Mouse (Mus musculus): ENCODE measurements around the gene Supt20. TPM values are rescaled to one million over a fixed set of nuclear protein-coding genes. Genes with fewer than 3 reads are reported as not detected.

Supt20 gene
- polyA plus RNA-seq, 1 experiment from 2014 or later = 126 TPM

- Histone ChIP-seq H3K27ac (replicated peaks; ENCODE audit: low read depth, low read length) (no peak overlapping the region), H3K36me3 (replicated peaks; ENCODE audit: control insufficient read depth, insufficient read depth, low read depth, low read length) (peaks cover 19% of the 10 kb centered on the region), H3K4me3 (ENCODE audit: low read depth, low read length) (no peak overlapping the region), H3K4me1 (ENCODE audit: control insufficient read depth, insufficient read depth, low read length) (no peaks in the 10 kb centered on the region), H3K9me3 (replicated peaks; ENCODE audit: control insufficient read depth, low read length) (no peaks in the 10 kb centered on the region), H3K4me2 (ENCODE audit: low read depth, low read length) (no peak overlapping the region), H3K9ac (replicated peaks; ENCODE audit: low read length) (no peak overlapping the region), H3K27me3 (ENCODE audit: control insufficient read depth, insufficient read depth, low read length) (no peaks in the 10 kb centered on the region)
- DNase-seq (ENCODE audit: low spot score) (peak; percentile 61), ATAC-seq (replicated peaks; ENCODE audit: insufficient number of reproducible peaks, low FRiP score, low TSS enrichment, low read depth) (no peak)
- 55% methylated on average over 5 of the region's 5 CpGs for WGBS
Measured at GRCm38 (mm10) chr3:54745799-54746198, 53.2 kb downstream of the Supt20 start.

- no peaks in the 10 kb centered on the region; the same call in 1 of the 2 replicates for H3K4me1 ChIP-seq (ENCODE audit: control insufficient read depth, insufficient read depth, low read length)
- no peak overlapping the region for H3K4me3 ChIP-seq (ENCODE audit: low read depth, low read length)
- 0 out of 2 replicates have a peak, but pooled peaks cover 2% of the 10 kb centered on the region for H3K27me3 ChIP-seq (ENCODE audit: control insufficient read depth, insufficient read depth, low read length)
- WGBS = 91% methylated on average over 4 of the region's 4 CpGs
- no peaks in the 10 kb centered on the region; the same call in none of the 2 replicates for H3K36me3 ChIP-seq (replicated peaks; ENCODE audit: control insufficient read depth, insufficient read depth, low read depth, low read length)
- DNase-seq (ENCODE audit: low spot score) (no peak), ATAC-seq (replicated peaks; ENCODE audit: insufficient number of reproducible peaks, low FRiP score, low TSS enrichment, low read depth) (no peak)
- no peak overlapping the region for H3K9ac ChIP-seq (replicated peaks; ENCODE audit: low read length)
- H3K4me2 ChIP-seq (ENCODE audit: low read depth, low read length) = no peak overlapping the region
- H3K9me3 ChIP-seq (replicated peaks; ENCODE audit: control insufficient read depth, low read length) = no peaks in the 10 kb centered on the region
- H3K27ac ChIP-seq (replicated peaks; ENCODE audit: low read depth, low read length) = no peak overlapping the region
Measured at GRCm38 (mm10) chr3:54753411-54753810, 60.8 kb downstream of the Supt20 start.

- WGBS = 1% methylated on average over 55 of the region's 66 CpGs
- Histone ChIP-seq H3K4me1 (ENCODE audit: control insufficient read depth, insufficient read depth, low read length) (no peaks in the 10 kb centered on the region; the same call in 1 of the 2 replicates), H3K9ac (replicated peaks; ENCODE audit: low read length) (peak within 1 kb of the TSS; percentile 70), H3K9me3 (replicated peaks; ENCODE audit: control insufficient read depth, low read length) (no peaks in the 10 kb centered on the region), H3K36me3 (replicated peaks; ENCODE audit: control insufficient read depth, insufficient read depth, low read depth, low read length) (no peaks in the 10 kb centered on the region; the same call in 1 of the 2 replicates), H3K4me3 (ENCODE audit: low read depth, low read length) (peak within 1 kb of the TSS; percentile 70), H3K27ac (replicated peaks; ENCODE audit: low read depth, low read length) (peak within 1 kb of the TSS; percentile 41), H3K4me2 (ENCODE audit: low read depth, low read length) (peak within 1 kb of the TSS; percentile 99), H3K27me3 (ENCODE audit: control insufficient read depth, insufficient read depth, low read length) (0 out of 2 replicates have a peak, but pooled peaks cover 2% of the 10 kb centered on the region)
- ATAC-seq (replicated peaks; ENCODE audit: insufficient number of reproducible peaks, low FRiP score, low TSS enrichment, low read depth) (peak; percentile 88), DNase-seq (ENCODE audit: low spot score) (peak; percentile 71)
Measured at GRCm38 (mm10) chr3:54755145-54756041, 62.8 kb downstream of the Supt20 start, which contains the start of gene Smad9. Smad9 (plus strand) TSS chr3:54755582.

GRCm38 (mm10) chr3:54756058-54756457 lies 63.5 kb downstream of the Supt20 start:
- H3K4me2 ChIP-seq (ENCODE audit: low read depth, low read length) = peak overlapping the region; percentile 99
- 0 out of 2 replicates have a peak, but pooled peaks cover 2% of the 10 kb centered on the region for H3K27me3 ChIP-seq (ENCODE audit: control insufficient read depth, insufficient read depth, low read length)
- H3K36me3 ChIP-seq (replicated peaks; ENCODE audit: control insufficient read depth, insufficient read depth, low read depth, low read length) = no peaks in the 10 kb centered on the region; the same call in 1 of the 2 replicates
- peak overlapping the region; percentile 70 for H3K4me3 ChIP-seq (ENCODE audit: low read depth, low read length)
- WGBS = under 1% methylated on average over 11 of the region's 11 CpGs
- no peak overlapping the region for H3K27ac ChIP-seq (replicated peaks; ENCODE audit: low read depth, low read length)
- no peaks in the 10 kb centered on the region for H3K9me3 ChIP-seq (replicated peaks; ENCODE audit: control insufficient read depth, low read length)
- DNase-seq (ENCODE audit: low spot score) (peak; percentile 36), ATAC-seq (replicated peaks; ENCODE audit: insufficient number of reproducible peaks, low FRiP score, low TSS enrichment, low read depth) (no peak)
- H3K4me1 ChIP-seq (ENCODE audit: control insufficient read depth, insufficient read depth, low read length) = no peaks in the 10 kb centered on the region; the same call in 1 of the 2 replicates
- H3K9ac ChIP-seq (replicated peaks; ENCODE audit: low read length) = no peak overlapping the region

GRCm38 (mm10) chr3:54757446-54757845 lies 64.8 kb downstream of the Supt20 start:
- H3K27ac ChIP-seq (replicated peaks; ENCODE audit: low read depth, low read length) = no peak overlapping the region
- ATAC-seq (replicated peaks; ENCODE audit: insufficient number of reproducible peaks, low FRiP score, low TSS enrichment, low read depth) = no peak

GRCm38 (mm10) chr3:54759211-54759610 lies 66.6 kb downstream of the Supt20 start:
- 59% methylated on average over 9 of the region's 9 CpGs for WGBS
- no peak overlapping the region for H3K27ac ChIP-seq (replicated peaks; ENCODE audit: low read depth, low read length)
- H3K9ac ChIP-seq (replicated peaks; ENCODE audit: low read length) = no peak overlapping the region
- no peaks in the 10 kb centered on the region; the same call in 1 of the 2 replicates for H3K4me1 ChIP-seq (ENCODE audit: control insufficient read depth, insufficient read depth, low read length)
- no peaks in the 10 kb centered on the region for H3K36me3 ChIP-seq (replicated peaks; ENCODE audit: control insufficient read depth, insufficient read depth, low read depth, low read length)
- H3K27me3 ChIP-seq (ENCODE audit: control insufficient read depth, insufficient read depth, low read length) = 0 out of 2 replicates have a peak, but pooled peaks cover 2% of the 10 kb centered on the region
- H3K9me3 ChIP-seq (replicated peaks; ENCODE audit: control insufficient read depth, low read length) = no peaks in the 10 kb centered on the region
- H3K4me3 ChIP-seq (ENCODE audit: low read depth, low read length) = no peak overlapping the region
- DNase-seq (ENCODE audit: low spot score) = no peak
- no peak overlapping the region for H3K4me2 ChIP-seq (ENCODE audit: low read depth, low read length)
- no peak for ATAC-seq (replicated peaks; ENCODE audit: insufficient number of reproducible peaks, low FRiP score, low TSS enrichment, low read depth)

More at GRCm38 (mm10) chr3:54757446-54757845, 64.8 kb downstream of the Supt20 start:
- no peaks in the 10 kb centered on the region; the same call in 1 of the 2 replicates for H3K4me1 ChIP-seq (ENCODE audit: control insufficient read depth, insufficient read depth, low read length)
- no peaks in the 10 kb centered on the region for H3K36me3 ChIP-seq (replicated peaks; ENCODE audit: control insufficient read depth, insufficient read depth, low read depth, low read length)
- H3K9me3 ChIP-seq (replicated peaks; ENCODE audit: control insufficient read depth, low read length) = no peaks in the 10 kb centered on the region
- H3K9ac ChIP-seq (replicated peaks; ENCODE audit: low read length) = no peak overlapping the region
- 0 out of 2 replicates have a peak, but pooled peaks cover 2% of the 10 kb centered on the region for H3K27me3 ChIP-seq (ENCODE audit: control insufficient read depth, insufficient read depth, low read length)
- 75% methylated on average over 8 of the region's 8 CpGs for WGBS
- H3K4me3 ChIP-seq (ENCODE audit: low read depth, low read length) = no peak overlapping the region
- DNase-seq (ENCODE audit: low spot score) = no peak
- no peak overlapping the region for H3K4me2 ChIP-seq (ENCODE audit: low read depth, low read length)

GRCm38 (mm10) chr3:54760321-54761115 lies 67.9 kb downstream of the Supt20 start:
- 65% methylated on average over 15 of the region's 15 CpGs for WGBS
- ATAC-seq (replicated peaks; ENCODE audit: insufficient number of reproducible peaks, low FRiP score, low TSS enrichment, low read depth) (no peak), DNase-seq (ENCODE audit: low spot score) (no peak)
- no peak overlapping the region for H3K4me3 ChIP-seq (ENCODE audit: low read depth, low read length)
- H3K27ac ChIP-seq (replicated peaks; ENCODE audit: low read depth, low read length) = no peak overlapping the region
- H3K36me3 ChIP-seq (replicated peaks; ENCODE audit: control insufficient read depth, insufficient read depth, low read depth, low read length) = no peaks in the 10 kb centered on the region
- H3K4me2 ChIP-seq (ENCODE audit: low read depth, low read length) = no peak overlapping the region
- H3K4me1 ChIP-seq (ENCODE audit: control insufficient read depth, insufficient read depth, low read length) = no peaks in the 10 kb centered on the region
- H3K9me3 ChIP-seq (replicated peaks; ENCODE audit: control insufficient read depth, low read length) = no peaks in the 10 kb centered on the region
- 0 out of 2 replicates have a peak, but pooled peaks cover 2% of the 10 kb centered on the region for H3K27me3 ChIP-seq (ENCODE audit: control insufficient read depth, insufficient read depth, low read length)
- no peak overlapping the region for H3K9ac ChIP-seq (replicated peaks; ENCODE audit: low read length)
